Mouse (Mus musculus) kidney, embryonic 16.5 days (tissue): ENCODE data around the gene Th. TPM values are rescaled to one million over a fixed set of nuclear protein-coding genes. Genes with fewer than 3 reads are reported as not detected.

ENCODE experiments used
- ATAC-seq: fragments of 200-750 bp; cut with Nextera tagmentation; 2 replicates; pipeline ENCODE4 v1.8.0; 2017; ENCODE audit warnings: moderate TSS enrichment; ENCODE audit not compliant: low FRiP score, low TSS enrichment
- H3K27ac ChIP-seq: fragments of 300-500 bp; sonication (generic); 2 replicates; pipeline ENCODE4 v1.5.1; 2014; ENCODE audit warnings: low read length
- H3K27me3 ChIP-seq: fragments of 300-500 bp; sonication (generic); 2 replicates; pipeline ENCODE4 v1.6.1; 2014; ENCODE audit warnings: low read length, control low read depth, mixed read lengths; ENCODE audit not compliant: insufficient read depth
- H3K36me3 ChIP-seq: fragments of 300-500 bp; sonication (generic); 2 replicates; pipeline ENCODE4 v1.6.1; 2014; ENCODE audit warnings: low read length, control low read depth, mixed read lengths; ENCODE audit not compliant: insufficient read depth
- H3K4me1 ChIP-seq: fragments of 300-500 bp; sonication (generic); 2 replicates; pipeline ENCODE4 v1.6.1; 2014; ENCODE audit warnings: low read length, control low read depth, mixed read lengths; ENCODE audit not compliant: insufficient read depth
- H3K4me2 ChIP-seq: fragments of 300-500 bp; sonication (generic); replicated peaks from 2 replicates; pipeline ENCODE4 v1.6.1; 2014; ENCODE audit warnings: low read depth, low read length
- H3K4me3 ChIP-seq: fragments of 300-500 bp; sonication (generic); 2 replicates; pipeline ENCODE4 v1.5.1; 2014; ENCODE audit warnings: mild to moderate bottlenecking, low read length
- H3K9ac ChIP-seq: fragments of 300-500 bp; sonication (generic); replicated peaks from 2 replicates; pipeline ENCODE4 v1.6.1; 2014; ENCODE audit warnings: low read length
- H3K9me3 ChIP-seq: fragments of 300-500 bp; sonication (generic); 2 replicates; pipeline ENCODE4 v1.6.1; 2016; ENCODE audit warnings: low read length, control low read depth
- WGBS: fragments of 180-500 bp; shearing (Covaris S2); extraction: QIAGEN DNeasy Blood & Tissue Kit; methylation state at CpG from one replicate; pipeline ENCODE4 v1.1.7; 2014; 5-methylcytosine and 5-hydroxymethylcytosine counted together
- polyA plus RNA-seq: library from polyadenylated mRNA; unstranded; fragments of >200 nt; fragmentation: Nextera tagmentation; extraction: Ambion mirVana; gene quantifications from 2 replicates; pipeline ENCODE4 v1.2.1, GENCODE M21; 2015

Th gene
- 6.5 and 14.0 TPM in 2 replicates for polyA plus RNA-seq

DNA sequence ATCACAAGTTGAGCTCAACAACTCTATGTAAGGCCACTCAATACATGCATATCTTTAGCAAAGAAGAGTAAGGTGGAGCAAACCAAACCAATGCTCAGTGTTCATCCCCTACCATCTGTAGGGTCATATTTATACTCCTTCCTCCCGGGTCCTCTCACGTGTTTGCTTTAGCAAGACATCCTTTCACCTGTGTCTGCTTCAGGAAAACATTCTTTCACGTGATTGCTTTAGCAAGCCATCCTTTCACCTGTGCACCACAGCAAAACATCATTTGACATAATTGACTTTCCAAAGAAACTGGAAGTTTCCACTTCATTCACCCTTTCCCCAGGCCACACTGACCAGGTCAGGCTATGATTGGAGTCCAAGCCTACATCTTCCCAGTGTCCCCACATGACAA lies at the start of gene Th:
Gene Th (minus strand): TSS at position 101 of the 400 bp plus-strand sequence.
- 92% methylated on average over 3 of the region's 3 CpGs for WGBS
- Histone ChIP-seq H3K4me1 (no peaks in the 10 kb centered on the region), H3K4me2 (no peak within 1 kb of the TSS), H3K9me3 (no peaks in the 10 kb centered on the region), H3K9ac (no peak within 1 kb of the TSS), H3K27ac (no peak within 1 kb of the TSS), H3K36me3 (no peaks in the 10 kb centered on the region), H3K27me3 (no peaks in the 10 kb centered on the region), H3K4me3 (no peak within 1 kb of the TSS)
- no peak for ATAC-seq

GRCm38 (mm10) chr7:142968809-142969511 lies 38.0 kb upstream of the Th start, which contains the start of gene Ascl2:
Gene Ascl2 (minus strand): TSS chr7:142969264.
- no peaks in the 10 kb centered on the region for H3K36me3 ChIP-seq
- under 1% methylated on average over 51 of the region's 51 CpGs for WGBS
- peaks cover 25% of the 10 kb centered on the region for H3K4me1 ChIP-seq
- H3K4me3 ChIP-seq = peak within 1 kb of the TSS; percentile 54
- peak; percentile 55 for ATAC-seq
- H3K9ac ChIP-seq = peak within 1 kb of the TSS; percentile 28; the same call in 1 of the 2 replicates
- H3K9me3 ChIP-seq = no peaks in the 10 kb centered on the region
- H3K4me2 ChIP-seq = peak within 1 kb of the TSS; percentile 94
- H3K27me3 ChIP-seq = peaks cover 67% of the 10 kb centered on the region
- no peak within 1 kb of the TSS for H3K27ac ChIP-seq

GRCm38 (mm10) chr7:142967884-142968808 lies 37.2 kb upstream of the Th start:
- H3K27me3 ChIP-seq = peaks cover 67% of the 10 kb centered on the region
- no peak overlapping the region for H3K27ac ChIP-seq
- ATAC-seq = peak; percentile 64

GRCm38 (mm10) chr7:142967414-142967883 lies 36.5 kb upstream of the Th start:
- H3K27ac ChIP-seq = no peak overlapping the region
- H3K27me3 ChIP-seq = peaks cover 67% of the 10 kb centered on the region
- peak overlapping the region; percentile 28 for H3K9ac ChIP-seq
- H3K9me3 ChIP-seq = no peaks in the 10 kb centered on the region
- peak; percentile 71 for ATAC-seq
- H3K4me3 ChIP-seq = peak overlapping the region; percentile 54
- H3K4me2 ChIP-seq = peak overlapping the region; percentile 94
- H3K36me3 ChIP-seq = no peaks in the 10 kb centered on the region
- WGBS = under 1% methylated on average over 36 of the region's 36 CpGs
- peaks cover 25% of the 10 kb centered on the region for H3K4me1 ChIP-seq

More at GRCm38 (mm10) chr7:142967884-142968808, 37.2 kb upstream of the Th start:
- WGBS = under 1% methylated on average over 90 of the region's 90 CpGs
- H3K36me3 ChIP-seq = no peaks in the 10 kb centered on the region
- peaks cover 25% of the 10 kb centered on the region for H3K4me1 ChIP-seq
- H3K4me2 ChIP-seq = peak overlapping the region; percentile 94
- no peaks in the 10 kb centered on the region for H3K9me3 ChIP-seq
- peak overlapping the region; percentile 28 for H3K9ac ChIP-seq
- peak overlapping the region; percentile 54 for H3K4me3 ChIP-seq

GRCm38 (mm10) chr7:142959752-142960151 lies 28.8 kb upstream of the Th start:
- no peak overlapping the region for H3K27ac ChIP-seq
- H3K9me3 ChIP-seq = no peaks in the 10 kb centered on the region
- no peaks in the 10 kb centered on the region for H3K36me3 ChIP-seq
- H3K9ac ChIP-seq = no peak overlapping the region
- ATAC-seq = no peak
- H3K27me3 ChIP-seq = peaks cover 2% of the 10 kb centered on the region; the same call in 1 of the 2 replicates
- no peak overlapping the region for H3K4me3 ChIP-seq
- no peaks in the 10 kb centered on the region for H3K4me1 ChIP-seq
- no peak overlapping the region for H3K4me2 ChIP-seq
- WGBS = 73% methylated on average over 4 of the region's 4 CpGs

- no peaks in the 10 kb centered on the region for H3K36me3 ChIP-seq
- H3K27ac ChIP-seq = no peak overlapping the region
- no peak overlapping the region for H3K9ac ChIP-seq
- ATAC-seq = no peak
- no peaks in the 10 kb centered on the region for H3K4me1 ChIP-seq
- WGBS = 96% methylated on average over 1 of the region's 1 CpGs
- H3K27me3 ChIP-seq = no peaks in the 10 kb centered on the region
- no peak overlapping the region for H3K4me3 ChIP-seq
- H3K9me3 ChIP-seq = no peaks in the 10 kb centered on the region
- H3K4me2 ChIP-seq = no peak overlapping the region
Observed at GRCm38 (mm10) chr7:142958817-142959216, 27.9 kb upstream of the Th start.

DNA sequence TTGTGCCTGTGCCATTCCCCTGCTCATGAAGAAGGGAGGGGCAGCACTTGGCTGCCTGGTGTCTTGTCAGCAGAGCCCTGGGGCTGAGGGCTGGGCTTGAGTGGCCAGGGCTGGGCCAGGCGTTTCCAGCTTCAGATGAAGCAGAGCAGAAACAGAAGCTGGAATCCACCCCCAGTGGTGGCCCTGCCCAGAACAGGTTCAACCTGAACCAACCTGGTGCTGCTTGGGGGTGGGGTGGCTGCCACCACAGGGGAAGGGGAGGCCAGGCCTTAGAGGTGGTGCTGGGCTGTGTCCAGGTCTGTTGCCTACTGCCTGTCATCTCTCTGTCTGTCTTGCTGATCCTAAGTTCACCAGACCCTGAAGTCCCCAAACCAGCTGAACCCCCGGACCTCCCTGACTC lies 25.1 kb upstream of the Th start:
- Histone ChIP-seq H3K27ac (no peak overlapping the region), H3K4me1 (no peaks in the 10 kb centered on the region), H3K9me3 (no peaks in the 10 kb centered on the region), H3K36me3 (no peaks in the 10 kb centered on the region), H3K9ac (no peak overlapping the region), H3K4me2 (no peak overlapping the region), H3K27me3 (no peaks in the 10 kb centered on the region), H3K4me3 (no peak overlapping the region)
- 69% methylated on average over 2 of the region's 2 CpGs for WGBS
- peak; percentile 31; the same call in 1 of the 2 replicates for ATAC-seq

- H3K27ac ChIP-seq = no peak overlapping the region
- H3K36me3 ChIP-seq = no peaks in the 10 kb centered on the region
- no peak overlapping the region for H3K4me2 ChIP-seq
- 8% methylated on average over 1 of the region's 1 CpGs for WGBS
- peaks cover 6% of the 10 kb centered on the region; the same call in 1 of the 2 replicates for H3K27me3 ChIP-seq
- no peak overlapping the region for H3K9ac ChIP-seq
- H3K9me3 ChIP-seq = no peaks in the 10 kb centered on the region
- H3K4me3 ChIP-seq = no peak overlapping the region
- H3K4me1 ChIP-seq = no peaks in the 10 kb centered on the region
- ATAC-seq = no peak
Observed at GRCm38 (mm10) chr7:142949568-142949967, 18.6 kb upstream of the Th start.

DNA sequence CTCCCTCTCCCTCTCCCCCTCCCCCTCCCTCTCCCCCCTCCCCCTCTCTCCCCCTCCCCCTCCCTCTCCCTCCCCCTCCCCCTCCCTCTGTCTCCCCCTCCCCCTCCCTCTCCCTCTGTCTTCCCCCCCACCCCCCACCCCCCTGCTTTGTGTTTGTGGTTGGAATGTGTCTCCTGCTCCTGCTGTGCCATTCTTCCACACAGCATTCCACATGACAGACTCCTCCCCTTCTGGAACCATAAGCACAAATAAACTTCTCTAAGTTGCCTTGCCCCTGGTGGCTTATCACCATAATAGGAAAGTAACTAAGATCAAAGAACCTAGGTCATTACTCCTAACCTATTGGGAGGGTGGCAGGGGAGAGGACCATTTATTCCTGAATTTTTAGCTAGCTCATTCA lies 6.7 kb upstream of the Th start:
- Histone ChIP-seq H3K4me2 (no peak overlapping the region), H3K36me3 (no peaks in the 10 kb centered on the region), H3K4me3 (no peak overlapping the region), H3K9ac (no peak overlapping the region), H3K4me1 (no peaks in the 10 kb centered on the region), H3K27ac (no peak overlapping the region), H3K27me3 (no peaks in the 10 kb centered on the region), H3K9me3 (no peaks in the 10 kb centered on the region)
- ATAC-seq = no peak
